Mouse (Mus musculus) layer of hippocampus, adult 2 months (tissue): Measurements from ENCODE around the gene Ddx19b. TPM values are rescaled to one million over a fixed set of nuclear protein-coding genes. Genes with fewer than 3 reads are reported as not detected.
"Not testable (repeated sequence)": the region's sequence is repeated elsewhere in the genome, so short reads cannot be mapped to it uniquely, and the experiment has no call there.

Experiments used
- DNase-seq, 2 experiments: peaks; one replicate each; pipeline ENCODE4 v3.0.0; 2022; ENCODE audit warnings: low spot score in 2 of 2
- H3K27ac ChIP-seq: fragments of 200-600 bp; 2 replicates; pipeline ENCODE4 v1.8.1; 2022
- H3K4me3 ChIP-seq: fragments of 200-600 bp; 2 replicates; pipeline ENCODE4 v1.8.1; 2022; ENCODE audit warnings: mild to moderate bottlenecking
- CTCF ChIP-seq: fragments of 200-600 bp; conservative IDR thresholded peaks from 2 replicates; pipeline ENCODE4 v1.8.1; 2022; ENCODE audit warnings: antibody characterized with exemption, mild to moderate bottlenecking, moderate library complexity
- total RNA-seq, 2 experiments: library from RNA; stranded (reverse); gene quantifications; 2 replicates each; pipeline ENCODE4 v1.2.3; 2021

The Ddx19b gene
- total RNA-seq, 2 experiments from 2014 or later, result 17.1 to 17.3 TPM

GRCm38 (mm10) chr8:111027391-111027937 is 4.1 kb downstream of the Ddx19b start:
- no peak for TF ChIP-seq CTCF
- Histone ChIP-seq H3K27ac (peak overlapping the region; percentile 80), H3K4me3 (peak overlapping the region; percentile 81)
- DNase-seq, result peak; percentile 87 to 89

- not testable (repeated sequence) for H3K27ac ChIP-seq, DNase-seq, H3K4me3 ChIP-seq
Observed at GRCm38 (mm10) chr8:111026609-111027008, 4.9 kb downstream of the Ddx19b start.

- DNase-seq, H3K4me3 ChIP-seq, H3K27ac ChIP-seq: not testable (repeated sequence)
Observed at GRCm38 (mm10) chr8:111010230-111010991, 21.1 kb downstream of the Ddx19b start.

GRCm38 (mm10) chr8:110997547-110998531 is 33.7 kb downstream of the Ddx19b start, which contains the start of gene Ddx19a:
TSS of gene Ddx19a (minus strand) at chr8:110997800.
- DNase-seq, result peak; percentile 86 to 90
- peak; percentile 79 for TF ChIP-seq CTCF
- peak within 1 kb of the TSS; percentile 89 for H3K27ac ChIP-seq
- H3K4me3 ChIP-seq, result peak within 1 kb of the TSS; percentile 87

- TF ChIP-seq CTCF, result no peak
- Histone ChIP-seq H3K4me3 (peak overlapping the region; percentile 87), H3K27ac (peak overlapping the region; percentile 89)
- DNase-seq, result no peak
Observed at GRCm38 (mm10) chr8:110996641-110997430, 34.7 kb downstream of the Ddx19b start.

GRCm38 (mm10) chr8:110990017-110990416 is 41.5 kb downstream of the Ddx19b start:
- TF ChIP-seq CTCF, result no peak
- H3K27ac ChIP-seq, result no peak overlapping the region
- no peak overlapping the region for H3K4me3 ChIP-seq
- no peak for DNase-seq

- Histone ChIP-seq H3K27ac (no peak overlapping the region), H3K4me3 (no peak overlapping the region)
- no peak for DNase-seq
- no peak for TF ChIP-seq CTCF
Observed at GRCm38 (mm10) chr8:110987805-110988744, 43.5 kb downstream of the Ddx19b start.

- no peak for DNase-seq
- no peak for TF ChIP-seq CTCF
- Histone ChIP-seq H3K27ac (no peak overlapping the region), H3K4me3 (no peak overlapping the region)
Observed at GRCm38 (mm10) chr8:110981304-110981703, 50.2 kb downstream of the Ddx19b start.

GRCm38 (mm10) chr8:110977987-110978386 is 53.6 kb downstream of the Ddx19b start:
- not testable (repeated sequence) for H3K4me3 ChIP-seq, H3K27ac ChIP-seq, DNase-seq

GRCm38 (mm10) chr8:110976532-110976931 is 55.0 kb downstream of the Ddx19b start:
- H3K4me3 ChIP-seq, H3K27ac ChIP-seq, DNase-seq: not testable (repeated sequence)
